Mouse (Mus musculus) hindbrain, embryonic 14.5 days (tissue): ENCODE results near the gene 1700011L22Rik. TPM values are rescaled to one million over a fixed set of nuclear protein-coding genes. Genes with fewer than 3 reads are reported as not detected.
A peak's percentile ranks its signal among the peaks of the same experiment; 100 is the strongest.

Source experiments
- ATAC-seq: fragments of 200-750 bp; cut with Nextera tagmentation; 2 replicates; pipeline ENCODE4 v1.8.0; 2017; ENCODE audit warnings: moderate number of reproducible peaks, mild to moderate bottlenecking, moderate TSS enrichment, moderate library complexity; ENCODE audit not compliant: low FRiP score
- DNase-seq: peaks from one replicate; pipeline ENCODE4 v3.0.0-alpha.2; 2015; ENCODE audit warnings: low spot score
- H3K27ac ChIP-seq: fragments of 300-500 bp; sonication (generic); 2 replicates; pipeline ENCODE4 v1.5.1; 2014; ENCODE audit warnings: mild to moderate bottlenecking, moderate library complexity
- H3K27me3 ChIP-seq: fragments of 300-500 bp; sonication (generic); 2 replicates; pipeline ENCODE4 v1.6.1; 2014; ENCODE audit warnings: mild to moderate bottlenecking, low read length, mixed read lengths; ENCODE audit not compliant: control insufficient read depth, insufficient read depth
- H3K36me3 ChIP-seq: fragments of 300-500 bp; sonication (generic); replicated peaks from 2 replicates; pipeline ENCODE4 v1.6.1; 2014; ENCODE audit not compliant: control insufficient read depth, insufficient read depth
- H3K4me1 ChIP-seq: fragments of 300-500 bp; sonication (generic); replicated peaks from 2 replicates; pipeline ENCODE4 v1.6.1; 2014; ENCODE audit warnings: antibody characterized with exemption, low read length, mixed read lengths; ENCODE audit not compliant: control insufficient read depth, insufficient read depth
- H3K4me2 ChIP-seq: fragments of 300-500 bp; sonication (generic); replicated peaks from 2 replicates; pipeline ENCODE4 v1.6.1; 2014; ENCODE audit warnings: mild to moderate bottlenecking, moderate library complexity
- H3K4me3 ChIP-seq: fragments of 300-500 bp; sonication (generic); replicated peaks from 2 replicates; pipeline ENCODE4 v1.5.1; 2014; ENCODE audit warnings: mild to moderate bottlenecking, low read length
- H3K9ac ChIP-seq: fragments of 300-500 bp; sonication (generic); 2 replicates; pipeline ENCODE4 v1.6.1; 2014
- H3K9me3 ChIP-seq: fragments of 300-500 bp; sonication (generic); 2 replicates; pipeline ENCODE4 v1.6.1; 2016; ENCODE audit warnings: low read length; ENCODE audit not compliant: control insufficient read depth
- WGBS: fragments of 180-500 bp; shearing (Covaris S2); extraction: QIAGEN DNeasy Blood & Tissue Kit; methylation state at CpG from one replicate; pipeline ENCODE4 v1.1.7; 2014; 5-methylcytosine and 5-hydroxymethylcytosine counted together
- polyA plus RNA-seq: library from polyadenylated mRNA; unstranded; fragments of >200 nt; fragmentation: Nextera tagmentation; extraction: Ambion mirVana; gene quantifications from 2 replicates; pipeline ENCODE4 v1.2.1, GENCODE M21; 2014

Gene 1700011L22Rik
- polyA plus RNA-seq, 1 experiment from 2014 or later = not detected

DNA sequence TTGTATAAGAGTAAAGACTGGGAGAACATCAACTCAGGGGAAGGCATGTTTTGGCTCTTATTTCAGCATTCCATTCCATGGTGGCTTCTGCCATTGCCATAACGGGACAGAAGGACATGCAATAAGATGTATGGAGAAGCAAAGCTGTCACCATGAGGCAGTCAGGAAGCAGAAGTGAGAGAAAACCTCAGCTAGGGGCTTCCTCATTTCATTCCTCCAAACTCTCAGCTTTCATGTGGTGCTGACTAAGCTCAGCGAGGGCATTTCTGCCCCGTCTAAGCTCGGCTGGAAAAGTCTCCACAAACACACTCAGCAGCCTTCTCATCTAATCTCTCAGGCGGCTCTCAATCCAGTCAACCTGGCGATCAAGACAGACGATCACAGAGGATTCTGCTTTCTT lies 22.8 kb downstream of the 1700011L22Rik start:
- Histone ChIP-seq H3K27ac (no peak overlapping the region), H3K9me3 (no peaks in the 10 kb centered on the region), H3K4me2 (no peak overlapping the region), H3K4me1 (no peaks in the 10 kb centered on the region; the same call in 1 of the 2 replicates), H3K27me3 (no peaks in the 10 kb centered on the region), H3K4me3 (no peak overlapping the region), H3K9ac (no peak overlapping the region), H3K36me3 (no peaks in the 10 kb centered on the region)
- ATAC-seq (no peak), DNase-seq (no peak)
- 89% methylated on average over 7 of the region's 7 CpGs for WGBS

DNA sequence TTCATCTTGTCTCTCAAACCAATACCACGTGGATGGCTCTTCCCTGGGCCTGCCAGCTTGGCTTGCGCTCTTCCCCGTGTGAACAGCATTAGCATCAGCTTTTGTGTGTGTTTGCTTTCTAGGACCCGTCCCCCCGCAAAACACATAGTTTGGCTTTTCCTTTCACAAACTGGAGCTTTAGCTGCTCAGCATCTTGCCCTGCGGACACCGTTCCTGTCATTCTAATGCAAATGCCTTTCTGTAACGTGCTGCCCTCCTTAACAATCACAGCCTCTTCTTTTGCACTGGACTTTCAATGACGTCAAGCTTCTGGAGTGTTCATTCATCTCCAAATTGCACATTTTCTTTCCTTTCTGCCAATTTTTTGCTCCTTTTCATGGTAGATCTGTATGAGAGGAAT lies 24.0 kb downstream of the 1700011L22Rik start:
- Histone ChIP-seq H3K27ac (no peak overlapping the region), H3K4me2 (no peak overlapping the region), H3K27me3 (no peaks in the 10 kb centered on the region), H3K9me3 (no peaks in the 10 kb centered on the region), H3K9ac (no peak overlapping the region), H3K4me3 (no peak overlapping the region), H3K4me1 (no peaks in the 10 kb centered on the region; the same call in 1 of the 2 replicates), H3K36me3 (no peaks in the 10 kb centered on the region)
- DNase-seq (no peak), ATAC-seq (no peak)
- 26% methylated on average over 9 of the region's 9 CpGs for whole genome bisulfite sequencing

DNA sequence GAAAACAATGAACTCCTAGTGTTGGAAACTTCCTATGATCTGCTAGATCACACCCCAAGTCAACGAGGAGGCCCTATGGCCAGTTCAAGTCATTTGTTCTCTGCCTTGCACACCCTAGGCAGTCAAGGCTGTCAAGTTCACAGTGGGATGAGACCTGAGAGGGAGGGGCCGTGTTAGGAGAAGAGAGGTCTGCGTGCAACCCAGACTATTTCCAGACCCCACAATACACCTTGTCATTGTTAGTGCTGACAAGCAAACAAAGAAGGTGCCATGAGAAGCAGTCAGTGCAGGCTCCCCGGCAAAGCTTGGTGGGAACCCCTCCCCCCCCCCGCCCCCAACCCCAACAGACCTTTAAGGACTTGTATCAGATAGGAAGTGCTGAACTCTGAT lies 25.6 kb downstream of the 1700011L22Rik start:
- Histone ChIP-seq H3K4me3 (no peak overlapping the region), H3K4me1 (no peaks in the 10 kb centered on the region), H3K9me3 (no peaks in the 10 kb centered on the region), H3K27ac (no peak overlapping the region), H3K9ac (no peak overlapping the region), H3K36me3 (no peaks in the 10 kb centered on the region), H3K27me3 (no peaks in the 10 kb centered on the region), H3K4me2 (no peak overlapping the region)
- WGBS = 58% methylated on average over 5 of the region's 5 CpGs
- DNase-seq = no peak
- peak; percentile 40; the same call in 1 of the 2 replicates for ATAC-seq

DNA sequence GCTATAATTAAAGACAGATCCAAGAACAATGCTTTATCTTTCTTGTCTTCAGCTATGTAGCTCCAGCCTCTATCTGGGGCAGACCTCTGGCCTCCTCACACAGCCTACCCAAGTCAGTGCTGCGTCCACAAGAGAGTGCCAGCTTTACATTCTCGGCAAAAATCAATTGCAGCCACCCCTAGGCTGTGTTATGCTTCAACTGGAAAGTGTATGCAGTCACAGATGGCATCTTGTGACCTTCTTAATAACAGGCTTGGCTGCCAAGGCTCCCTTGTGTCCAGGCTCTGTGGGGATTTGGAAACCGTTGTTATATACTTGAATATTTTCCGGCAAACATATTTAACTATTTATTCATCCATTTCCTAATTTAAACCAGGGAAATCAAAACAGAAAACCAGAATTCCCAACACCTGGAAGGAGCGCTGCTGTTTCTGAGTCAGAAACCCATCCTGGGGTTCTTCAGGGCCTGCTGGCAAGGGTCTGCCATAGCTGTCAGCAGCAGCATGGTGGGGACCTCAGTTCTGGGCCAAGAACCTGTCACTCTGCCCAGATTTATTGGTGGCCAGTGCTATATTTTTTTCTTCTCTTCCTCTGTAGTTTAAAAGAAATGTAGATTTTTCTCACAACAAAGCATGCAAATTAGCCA lies 26.1 kb downstream of the 1700011L22Rik start:
- Histone ChIP-seq H3K4me1 (no peaks in the 10 kb centered on the region), H3K27me3 (no peaks in the 10 kb centered on the region), H3K27ac (peak overlapping the region; percentile 2; the same call in 1 of the 2 replicates), H3K9me3 (no peaks in the 10 kb centered on the region), H3K4me3 (no peak overlapping the region), H3K4me2 (no peak overlapping the region), H3K36me3 (no peaks in the 10 kb centered on the region), H3K9ac (no peak overlapping the region)
- peak; percentile 23 for DNase-seq
- ATAC-seq = no peak
- 52% methylated on average over 5 of the region's 5 CpGs for WGBS

DNA sequence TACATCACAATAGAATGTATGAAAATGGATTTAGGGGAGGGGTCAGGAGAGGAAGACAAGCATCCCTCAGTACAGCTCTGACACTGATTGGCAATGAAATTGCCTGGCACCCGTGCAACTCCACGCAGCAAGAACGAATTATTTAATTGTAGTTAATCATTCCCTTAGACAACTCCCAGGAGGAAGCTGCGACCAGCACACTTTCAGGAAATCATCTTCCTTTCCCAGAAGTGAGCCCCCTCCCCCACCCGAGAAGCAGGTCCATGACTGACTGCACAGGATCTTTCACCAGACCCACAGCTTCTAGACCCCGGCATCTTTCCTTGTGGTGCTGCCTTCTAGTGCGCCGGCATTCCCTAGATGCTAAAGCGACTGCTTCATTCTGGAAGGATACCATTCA lies 36.7 kb downstream of the 1700011L22Rik start:
- no peak overlapping the region for H3K4me2 ChIP-seq
- no peak overlapping the region for H3K4me3 ChIP-seq
- H3K9ac ChIP-seq = no peak overlapping the region
- H3K27me3 ChIP-seq = no peaks in the 10 kb centered on the region
- WGBS = 50% methylated on average over 9 of the region's 9 CpGs
- H3K36me3 ChIP-seq = no peaks in the 10 kb centered on the region
- peaks cover 22% of the 10 kb centered on the region for H3K4me1 ChIP-seq
- H3K9me3 ChIP-seq = no peaks in the 10 kb centered on the region
- DNase-seq (no peak), ATAC-seq (no peak)
- H3K27ac ChIP-seq = no peak overlapping the region

DNA sequence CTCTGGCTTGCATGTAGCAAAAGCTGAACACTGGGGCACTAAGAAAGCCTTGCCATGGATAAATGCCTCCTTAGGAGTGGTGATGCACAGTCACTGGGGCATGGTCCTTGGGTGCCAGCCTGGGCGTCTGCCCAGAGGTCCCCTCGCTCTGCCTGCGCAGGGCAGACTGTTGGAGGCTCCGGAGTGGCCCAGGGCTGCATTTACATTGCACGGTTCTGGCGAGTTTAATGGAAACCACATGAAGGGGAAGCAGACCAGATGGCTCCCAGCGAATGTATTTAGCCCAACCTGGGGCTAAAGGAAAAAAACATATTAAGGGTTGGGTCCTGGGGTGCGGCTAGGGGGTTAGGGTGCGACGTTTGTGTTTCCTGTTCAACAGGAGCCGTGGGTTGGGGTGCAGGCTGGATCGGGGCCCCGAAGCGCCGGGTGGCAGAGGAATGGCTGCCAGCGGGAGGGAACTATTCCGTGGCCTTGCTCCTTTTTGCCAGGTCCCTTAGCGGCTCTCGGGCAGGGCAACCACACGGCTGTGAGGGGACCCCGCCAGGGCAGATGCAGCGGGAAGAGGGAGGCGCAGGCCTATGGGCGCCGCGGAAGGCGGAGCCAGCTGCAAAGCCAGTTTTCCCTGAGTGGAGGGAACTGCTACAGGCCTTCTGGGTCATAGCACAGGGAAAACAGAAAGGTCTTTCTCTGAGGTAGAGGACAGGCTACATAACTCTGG lies 38.6 kb downstream of the 1700011L22Rik start:
- ATAC-seq = peak; percentile 68
- 3% methylated on average over 27 of the region's 27 CpGs for WGBS

DNA sequence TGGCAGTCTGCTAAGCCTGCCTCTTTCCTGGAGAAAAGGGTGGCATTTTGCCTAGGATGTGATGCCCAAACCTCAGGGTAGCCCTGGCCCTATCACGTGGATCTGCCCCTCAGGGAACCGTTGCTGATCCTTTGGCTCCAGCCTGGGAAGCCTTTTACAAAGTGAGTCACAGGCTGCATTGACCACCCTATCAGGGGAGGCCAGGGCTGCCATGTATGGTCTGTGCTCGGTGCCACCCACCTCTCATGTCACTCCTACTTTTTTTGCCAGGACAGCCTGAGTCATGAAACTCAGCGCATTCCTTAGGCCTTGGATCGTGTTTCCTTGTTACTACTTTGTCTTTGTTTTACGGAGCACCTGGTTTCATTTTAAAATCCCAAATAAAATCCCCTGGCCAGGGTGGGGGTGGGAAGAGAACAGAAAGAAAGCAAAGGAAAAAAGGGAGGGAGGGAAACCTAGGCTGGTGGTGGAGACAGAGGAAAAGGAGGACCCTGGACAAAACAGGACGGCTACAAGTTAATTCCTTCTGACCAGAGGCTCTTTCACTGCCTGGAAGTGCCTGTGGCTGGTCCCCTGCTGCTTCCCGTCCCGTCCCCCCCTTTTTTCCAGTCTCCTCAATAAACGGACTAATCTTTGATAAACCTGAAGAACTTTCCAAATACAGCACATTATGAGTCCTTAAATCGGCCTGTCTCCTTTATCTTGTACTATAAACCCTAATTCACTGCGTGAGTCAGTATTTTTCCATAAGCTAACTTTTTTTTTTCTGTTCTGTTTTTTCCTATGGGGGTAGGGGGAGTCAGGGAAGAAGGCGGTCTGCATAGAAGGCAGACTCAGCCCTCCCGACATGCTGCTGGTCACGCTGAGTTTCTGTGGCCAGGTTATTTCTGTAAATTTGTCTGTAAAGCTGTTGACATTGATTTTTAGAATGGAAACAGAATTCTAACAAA lies 39.4 kb downstream of the 1700011L22Rik start:
- Histone ChIP-seq H3K27ac (peak overlapping the region; percentile 63), H3K4me1 (peaks cover 22% of the 10 kb centered on the region), H3K9ac (peak overlapping the region; percentile 66; the same call in 1 of the 2 replicates), H3K9me3 (no peaks in the 10 kb centered on the region), H3K36me3 (no peaks in the 10 kb centered on the region), H3K4me3 (peak overlapping the region; percentile 36), H3K27me3 (no peaks in the 10 kb centered on the region), H3K4me2 (peak overlapping the region; percentile 67)
- peak; percentile 42 for DNase-seq
- 14% methylated on average over 15 of the region's 15 CpGs for WGBS
- peak; percentile 54; the same call in 1 of the 2 replicates for ATAC-seq

More for the DNA sequence above, 38.6 kb downstream of the 1700011L22Rik start:
- peak overlapping the region; percentile 36 for H3K4me3 ChIP-seq
- peak overlapping the region; percentile 63 for H3K27ac ChIP-seq
- peak overlapping the region; percentile 66 for H3K9ac ChIP-seq
- H3K4me1 ChIP-seq = peaks cover 22% of the 10 kb centered on the region
- no peaks in the 10 kb centered on the region for H3K27me3 ChIP-seq
- DNase-seq = peak; percentile 55
- H3K9me3 ChIP-seq = no peaks in the 10 kb centered on the region
- H3K4me2 ChIP-seq = peak overlapping the region; percentile 67
- H3K36me3 ChIP-seq = no peaks in the 10 kb centered on the region

DNA sequence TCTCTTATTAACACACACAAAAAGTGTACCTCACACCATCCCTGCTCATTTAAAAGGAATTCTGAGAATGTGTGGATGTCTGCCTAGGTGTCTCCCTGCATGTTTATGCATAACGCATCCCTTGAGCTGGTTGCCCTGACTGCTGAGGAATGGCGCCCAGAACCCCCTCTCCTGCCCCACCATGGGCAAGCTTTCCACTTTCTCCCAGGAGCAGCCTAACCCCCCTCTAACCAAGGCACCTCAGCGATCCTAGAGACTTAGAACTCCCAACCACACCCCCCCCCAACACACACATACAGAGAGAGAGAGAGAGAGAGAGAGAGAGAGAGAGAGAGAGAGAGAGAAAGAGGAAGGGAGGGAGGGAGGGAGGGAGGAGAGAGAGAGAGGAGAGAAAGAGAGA lies 40.2 kb downstream of the 1700011L22Rik start:
- H3K4me2 ChIP-seq = no peak overlapping the region
- H3K4me3 ChIP-seq = no peak overlapping the region
- H3K27ac ChIP-seq = no peak overlapping the region
- WGBS = 56% methylated on average over 3 of the region's 3 CpGs
- H3K9me3 ChIP-seq = no peaks in the 10 kb centered on the region
- H3K4me1 ChIP-seq = peaks cover 22% of the 10 kb centered on the region
- no peaks in the 10 kb centered on the region for H3K27me3 ChIP-seq
- DNase-seq = no peak
- no peaks in the 10 kb centered on the region for H3K36me3 ChIP-seq
- no peak overlapping the region for H3K9ac ChIP-seq
- ATAC-seq = no peak

DNA sequence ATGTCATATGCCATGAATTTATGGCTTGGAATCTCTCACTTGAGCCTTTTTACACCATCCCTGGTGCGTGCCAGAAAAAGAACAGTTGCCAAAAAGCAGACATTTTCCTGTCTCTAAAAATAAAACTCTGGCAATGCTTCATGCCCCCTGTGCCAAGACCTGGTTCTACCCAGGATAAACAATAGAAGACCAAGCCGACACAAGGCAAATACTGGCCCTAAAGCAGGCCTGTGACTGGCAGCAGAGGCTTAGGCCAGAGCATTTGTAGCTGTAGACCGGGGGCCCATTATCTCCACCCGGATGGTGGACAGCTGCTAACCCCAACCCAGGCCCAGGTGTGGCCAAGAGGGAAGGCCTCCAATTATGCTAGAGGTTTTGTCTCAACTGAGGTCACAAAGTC lies 41.5 kb downstream of the 1700011L22Rik start:
- ATAC-seq (no peak), DNase-seq (no peak)
- Histone ChIP-seq H3K4me2 (no peak overlapping the region), H3K4me1 (peaks cover 22% of the 10 kb centered on the region), H3K27ac (no peak overlapping the region), H3K9me3 (no peaks in the 10 kb centered on the region), H3K27me3 (no peaks in the 10 kb centered on the region), H3K4me3 (no peak overlapping the region), H3K9ac (no peak overlapping the region), H3K36me3 (no peaks in the 10 kb centered on the region)
- 56% methylated on average over 4 of the region's 4 CpGs for WGBS
